Mouse (Mus musculus): Measurements from ENCODE around the gene Rnf135. TPM values are rescaled to one million over a fixed set of nuclear protein-coding genes. Genes with fewer than 3 reads are reported as not detected.
"Not testable (repeated sequence)": the region's sequence is repeated elsewhere in the genome, so short reads cannot be mapped to it uniquely, and the experiment has no call there.

The Rnf135 gene
- polyA plus RNA-seq, 1 experiment from 2014 or later = 14.0 TPM

- ChIA-PET POLR2A (no interaction called here), CTCF (no interaction called here)
- ATAC-seq (no peak), DNase-seq (ENCODE audit: low read depth, low spot score) (no peak)
- no peak for TF ChIP-seq CTCF (IDR thresholded peaks at IDR 0.05)
- in situ Hi-C loops (cut with MboI; ENCODE audit: low pct_unique_long_range_greater_than_20kb) = no loop called here
- H3K27me3 ChIP-seq = no peaks in the 10 kb centered on the region
These were observed 2.5 kb upstream of the Rnf135 start for GRCm38 (mm10) chr11:80181021-80181749.

- in situ Hi-C loops (cut with MboI; ENCODE audit: low pct_unique_long_range_greater_than_20kb); POLR2A ChIA-PET; ATAC-seq; H3K27me3 ChIP-seq: not testable (repeated sequence)
- peak; percentile 62 for TF ChIP-seq CTCF (IDR thresholded peaks at IDR 0.05)
- DNase-seq (ENCODE audit: low read depth, low spot score) = peak; percentile 19
- CTCF ChIA-PET = interaction anchor here (0.7 to 1.2 kb wide), 7 partner anchors 10 to 140 kb away, joined by 3 to 5 read pairs (median 4); partner anchors contain the start of gene Adap2
These were observed 472 bp upstream of the Rnf135 start for GRCm38 (mm10) chr11:80183054-80183704.

GRCm38 (mm10) chr11:80184531-80185071, 950 bp downstream of the Rnf135 start:
- ChIA-PET POLR2A (interaction anchor here (0.8 kb wide), 1 partner anchor 8 kb away, joined by 4 read pairs; no protein-coding TSS in a partner anchor), CTCF (interaction anchor here (1.3 to 1.9 kb wide), 3 partner anchors 10 to 19 kb away, joined by 4 to 5 read pairs (median 5); no protein-coding TSS in a partner anchor)
- DNase-seq (ENCODE audit: low read depth, low spot score) (no peak), ATAC-seq (no peak)
- H3K27me3 ChIP-seq = no peaks in the 10 kb centered on the region
- no peak for TF ChIP-seq CTCF (IDR thresholded peaks at IDR 0.05)
- in situ Hi-C loops (cut with MboI; ENCODE audit: low pct_unique_long_range_greater_than_20kb) = no loop called here

GRCm38 (mm10) chr11:80185441-80185976, 1.9 kb downstream of the Rnf135 start:
- H3K27me3 ChIP-seq; ATAC-seq; POLR2A ChIA-PET; DNase-seq (ENCODE audit: low read depth, low spot score); in situ Hi-C loops (cut with MboI; ENCODE audit: low pct_unique_long_range_greater_than_20kb): not testable (repeated sequence)
- CTCF ChIA-PET = interaction anchor here (1.0 to 1.9 kb wide), 4 partner anchors 9 to 20 kb away, joined by 3 to 5 read pairs (median 4); no protein-coding TSS in a partner anchor

- TF ChIP-seq CTCF (IDR thresholded peaks at IDR 0.05) = no peak
- ATAC-seq (no peak), DNase-seq (ENCODE audit: low read depth, low spot score) (no peak)
- ChIA-PET CTCF (interaction anchor here (1.3 to 1.8 kb wide), 2 partner anchors 9 to 19 kb away, joined by 4 to 5 read pairs; partner anchors contain the start of gene Rhot1), POLR2A (no interaction called here)
- no peaks in the 10 kb centered on the region for H3K27me3 ChIP-seq
- in situ Hi-C loops (cut with MboI; ENCODE audit: low pct_unique_long_range_greater_than_20kb) = loop anchor here (5.0 kb wide), 1 partner anchor 148 kb away; no protein-coding TSS in a partner anchor
These were observed 6.6 kb downstream of the Rnf135 start for GRCm38 (mm10) chr11:80190280-80190679.

- ATAC-seq = no peak
- H3K27me3 ChIP-seq = no peaks in the 10 kb centered on the region
- no peak for DNase-seq (ENCODE audit: low read depth, low spot score)
- ChIA-PET POLR2A (no interaction called here), CTCF (interaction anchor here (1.4 to 2.3 kb wide), 3 partner anchors 8 to 10 kb away, joined by 4 to 8 read pairs (median 5); partner anchors contain the start of gene Rnf135)
- peak; percentile 57 for TF ChIP-seq CTCF (IDR thresholded peaks at IDR 0.05)
- in situ Hi-C loops (cut with MboI; ENCODE audit: low pct_unique_long_range_greater_than_20kb) = loop anchor here (5.0 kb wide), 1 partner anchor 152 kb away; no protein-coding TSS in a partner anchor
These were observed 10.2 kb downstream of the Rnf135 start for GRCm38 (mm10) chr11:80193827-80194226.

- ChIA-PET POLR2A (no interaction called here), CTCF (no interaction called here)
- no peak for TF ChIP-seq CTCF (IDR thresholded peaks at IDR 0.05)
- no peak for ATAC-seq
- H3K27me3 ChIP-seq = no peaks in the 10 kb centered on the region
- in situ Hi-C loops (cut with MboI; ENCODE audit: low pct_unique_long_range_greater_than_20kb) = no loop called here
- DNase-seq (ENCODE audit: low read depth, low spot score) = no peak
These were observed 12.7 kb downstream of the Rnf135 start for GRCm38 (mm10) chr11:80196351-80196750.

GRCm38 (mm10) chr11:80199316-80199715, 15.7 kb downstream of the Rnf135 start:
- ATAC-seq = no peak
- H3K27me3 ChIP-seq = no peaks in the 10 kb centered on the region
- CTCF ChIA-PET = interaction anchor here (1.2 to 1.6 kb wide), 5 partner anchors 8 to 14 kb away, joined by 3 to 7 read pairs (median 5); partner anchors contain the start of gene Rhot1
- TF ChIP-seq CTCF (IDR thresholded peaks at IDR 0.05) = no peak
- in situ Hi-C loops (cut with MboI; ENCODE audit: low pct_unique_long_range_greater_than_20kb) = no loop called here
- POLR2A ChIA-PET = interaction anchor here (1.0 kb wide), 1 partner anchor 119 kb away, joined by 4 read pairs; the partner anchor contains the start of gene Crlf3
- DNase-seq (ENCODE audit: low read depth, low spot score) = no peak

GRCm38 (mm10) chr11:80199773-80200172, 16.1 kb downstream of the Rnf135 start:
- ChIA-PET POLR2A (interaction anchor here (1.0 kb wide), 1 partner anchor 119 kb away, joined by 4 read pairs; the partner anchor contains the start of gene Crlf3), CTCF (interaction anchor here (1.2 to 1.6 kb wide), 5 partner anchors 9 to 15 kb away, joined by 3 to 7 read pairs (median 5); partner anchors contain the start of gene Rhot1)
- H3K27me3 ChIP-seq = no peaks in the 10 kb centered on the region
- TF ChIP-seq CTCF (IDR thresholded peaks at IDR 0.05) = peak; percentile 72
- in situ Hi-C loops (cut with MboI; ENCODE audit: low pct_unique_long_range_greater_than_20kb) = no loop called here
- DNase-seq (ENCODE audit: low read depth, low spot score) (no peak), ATAC-seq (no peak)

GRCm38 (mm10) chr11:80200326-80200725, 16.7 kb downstream of the Rnf135 start:
- H3K27me3 ChIP-seq = no peaks in the 10 kb centered on the region
- no peak for DNase-seq (ENCODE audit: low read depth, low spot score)
- TF ChIP-seq CTCF (IDR thresholded peaks at IDR 0.05) = peak; percentile 71
- no peak for ATAC-seq
- ChIA-PET CTCF (interaction anchor here (1.3 to 1.6 kb wide), 2 partner anchors 9 kb away, joined by 5 to 6 read pairs; partner anchors contain the start of gene Rhot1), POLR2A (interaction anchor here (1.0 kb wide), 1 partner anchor 120 kb away, joined by 4 read pairs; the partner anchor contains the start of gene Crlf3)
- in situ Hi-C loops (cut with MboI; ENCODE audit: low pct_unique_long_range_greater_than_20kb) = no loop called here
